Mouse (Mus musculus): ENCODE measurements around the gene Btla. TPM values are rescaled to one million over a fixed set of nuclear protein-coding genes. Genes with fewer than 3 reads are reported as not detected.

Btla gene
- polyA plus RNA-seq, 1 experiment from 2014 or later = 0.13 TPM

- ATAC-seq (ENCODE audit: insufficient read depth) = no peak
- Histone ChIP-seq H3K36me3 (ENCODE audit: insufficient read depth) (no peaks in the 10 kb centered on the region), H3K27ac (ENCODE audit: low read depth) (no peak overlapping the region), H3K4me1 (ENCODE audit: insufficient read depth) (no peaks in the 10 kb centered on the region), H3K9ac (no peak overlapping the region), H3K9me3 (ENCODE audit: low read depth, low read length) (no peaks in the 10 kb centered on the region), H3K27me3 (ENCODE audit: insufficient read depth, low read length) (no peaks in the 10 kb centered on the region), H3K4me2 (no peak overlapping the region), H3K4me3 (ENCODE audit: low read depth, low read length) (no peak overlapping the region)
- no peak for TF ChIP-seq CTCF (IDR thresholded peaks at IDR 0.05; ENCODE audit: low read depth)
- 84% methylated on average over 1 of the region's 1 CpGs for WGBS
- DNase-seq = no peak
Observed at GRCm38 (mm10) chr16:45257567-45257966, 33.5 kb downstream of the Btla start.

GRCm38 (mm10) chr16:45259663-45260062 is 35.5 kb downstream of the Btla start:
- TF ChIP-seq CTCF (IDR thresholded peaks at IDR 0.05; ENCODE audit: low read depth) = 0 out of 2 replicates have a peak, but pooled peaks have one; percentile 14
- WGBS = 84% methylated on average over 2 of the region's 2 CpGs
- no peaks in the 10 kb centered on the region for H3K36me3 ChIP-seq (ENCODE audit: insufficient read depth)
- no peak overlapping the region for H3K9ac ChIP-seq
- no peaks in the 10 kb centered on the region for H3K4me1 ChIP-seq (ENCODE audit: insufficient read depth)
- H3K27ac ChIP-seq (ENCODE audit: low read depth) = no peak overlapping the region
- no peak overlapping the region for H3K4me3 ChIP-seq (ENCODE audit: low read depth, low read length)
- H3K4me2 ChIP-seq = no peak overlapping the region
- H3K9me3 ChIP-seq (ENCODE audit: low read depth, low read length) = no peaks in the 10 kb centered on the region
- DNase-seq (no peak), ATAC-seq (ENCODE audit: insufficient read depth) (no peak)
- no peaks in the 10 kb centered on the region for H3K27me3 ChIP-seq (ENCODE audit: insufficient read depth, low read length)

GRCm38 (mm10) chr16:45261321-45261720 is 37.2 kb downstream of the Btla start:
- Histone ChIP-seq H3K27ac (ENCODE audit: low read depth) (no peak overlapping the region), H3K27me3 (ENCODE audit: insufficient read depth, low read length) (no peaks in the 10 kb centered on the region), H3K4me3 (ENCODE audit: low read depth, low read length) (no peak overlapping the region), H3K4me1 (ENCODE audit: insufficient read depth) (no peaks in the 10 kb centered on the region), H3K4me2 (no peak overlapping the region), H3K36me3 (ENCODE audit: insufficient read depth) (no peaks in the 10 kb centered on the region), H3K9me3 (ENCODE audit: low read depth, low read length) (no peaks in the 10 kb centered on the region), H3K9ac (no peak overlapping the region)
- 74% methylated on average over 2 of the region's 2 CpGs for WGBS
- ATAC-seq (ENCODE audit: insufficient read depth) = no peak
- no peak for DNase-seq
- no peak for TF ChIP-seq CTCF (IDR thresholded peaks at IDR 0.05; ENCODE audit: low read depth)

GRCm38 (mm10) chr16:45262051-45262450 is 37.9 kb downstream of the Btla start:
- no peak for TF ChIP-seq CTCF (IDR thresholded peaks at IDR 0.05; ENCODE audit: low read depth)
- Histone ChIP-seq H3K4me1 (ENCODE audit: insufficient read depth) (no peaks in the 10 kb centered on the region), H3K9me3 (ENCODE audit: low read depth, low read length) (no peaks in the 10 kb centered on the region), H3K4me2 (no peak overlapping the region), H3K27me3 (ENCODE audit: insufficient read depth, low read length) (no peaks in the 10 kb centered on the region), H3K9ac (no peak overlapping the region), H3K36me3 (ENCODE audit: insufficient read depth) (no peaks in the 10 kb centered on the region), H3K27ac (ENCODE audit: low read depth) (no peak overlapping the region), H3K4me3 (ENCODE audit: low read depth, low read length) (no peak overlapping the region)
- no peak for ATAC-seq (ENCODE audit: insufficient read depth)
- no peak for DNase-seq

- ATAC-seq (ENCODE audit: insufficient read depth) (no peak), DNase-seq (no peak)
- H3K9me3 ChIP-seq (ENCODE audit: low read depth, low read length) = no peaks in the 10 kb centered on the region
- no peak overlapping the region for H3K4me2 ChIP-seq
- 75% methylated on average over 2 of the region's 2 CpGs for WGBS
- TF ChIP-seq CTCF (IDR thresholded peaks at IDR 0.05; ENCODE audit: low read depth) = no peak
- H3K27me3 ChIP-seq (ENCODE audit: insufficient read depth, low read length) = no peaks in the 10 kb centered on the region
- no peak overlapping the region for H3K4me3 ChIP-seq (ENCODE audit: low read depth, low read length)
- H3K27ac ChIP-seq (ENCODE audit: low read depth) = no peak overlapping the region
- H3K9ac ChIP-seq = no peak overlapping the region
- H3K4me1 ChIP-seq (ENCODE audit: insufficient read depth) = no peaks in the 10 kb centered on the region
- no peaks in the 10 kb centered on the region for H3K36me3 ChIP-seq (ENCODE audit: insufficient read depth)
Observed at GRCm38 (mm10) chr16:45269886-45270285, 45.8 kb downstream of the Btla start.

GRCm38 (mm10) chr16:45283093-45283492 is 59.0 kb downstream of the Btla start:
- no peaks in the 10 kb centered on the region for H3K36me3 ChIP-seq (ENCODE audit: insufficient read depth)

GRCm38 (mm10) chr16:45297806-45298205 is 73.7 kb downstream of the Btla start:
- Histone ChIP-seq H3K36me3 (ENCODE audit: insufficient read depth) (no peaks in the 10 kb centered on the region), H3K4me3 (ENCODE audit: low read depth, low read length) (no peak overlapping the region), H3K4me1 (ENCODE audit: insufficient read depth) (no peaks in the 10 kb centered on the region), H3K9ac (no peak overlapping the region), H3K4me2 (no peak overlapping the region), H3K27me3 (ENCODE audit: insufficient read depth, low read length) (no peaks in the 10 kb centered on the region), H3K27ac (ENCODE audit: low read depth) (no peak overlapping the region), H3K9me3 (ENCODE audit: low read depth, low read length) (no peaks in the 10 kb centered on the region)
- DNase-seq (no peak), ATAC-seq (ENCODE audit: insufficient read depth) (no peak)
- no peak for TF ChIP-seq CTCF (IDR thresholded peaks at IDR 0.05; ENCODE audit: low read depth)
- 71% methylated on average over 3 of the region's 3 CpGs for WGBS

More at GRCm38 (mm10) chr16:45283093-45283492, 59.0 kb downstream of the Btla start:
- no peaks in the 10 kb centered on the region for H3K27me3 ChIP-seq (ENCODE audit: insufficient read depth, low read length)
- H3K27ac ChIP-seq (ENCODE audit: low read depth) = no peak overlapping the region
- no peak for ATAC-seq (ENCODE audit: insufficient read depth)
- no peak overlapping the region for H3K4me2 ChIP-seq
- TF ChIP-seq CTCF (IDR thresholded peaks at IDR 0.05; ENCODE audit: low read depth) = peak; percentile 24; the same call in 1 of the 2 replicates
- H3K9ac ChIP-seq = no peak overlapping the region
- no peak overlapping the region for H3K4me3 ChIP-seq (ENCODE audit: low read depth, low read length)
- no peaks in the 10 kb centered on the region for H3K9me3 ChIP-seq (ENCODE audit: low read depth, low read length)
- peak; percentile 16 for DNase-seq
- no peaks in the 10 kb centered on the region for H3K4me1 ChIP-seq (ENCODE audit: insufficient read depth)
- WGBS = 80% methylated on average over 1 of the region's 1 CpGs

Other genes with a start within 250 kb of the Btla start
- gene Ccdc80, start 130.9 kb upstream of the Btla start, polyA plus RNA-seq (2014; fragmentation: Nextera tagmentation; extraction: Ambion mirVana) = 71.1 and 72.0 TPM in 2 replicates
- gene Slc35a5, start 65.6 kb upstream of the Btla start, polyA plus RNA-seq (2014; fragmentation: Nextera tagmentation; extraction: Ambion mirVana) = 17.4 and 19.6 TPM in 2 replicates
- 37.7 and 38.4 TPM in 2 replicates for gene Atg3, start 65.5 kb upstream of the Btla start, polyA plus RNA-seq (2014; fragmentation: Nextera tagmentation; extraction: Ambion mirVana)
- 66.1 and 68.1 TPM in 2 replicates for gene Cd200, start 184.7 kb downstream of the Btla start, polyA plus RNA-seq (2014; fragmentation: Nextera tagmentation; extraction: Ambion mirVana)

All from lung, embryonic 14.5 days (tissue).